Mouse (Mus musculus): ENCODE data around the gene Eef1a2. TPM values are rescaled to one million over a fixed set of nuclear protein-coding genes. Genes with fewer than 3 reads are reported as not detected.
"Not testable (repeated sequence)": the region's sequence is repeated elsewhere in the genome, so short reads cannot be mapped to it uniquely, and the experiment has no call there.

Eef1a2 gene
- 1,000 to 10,000 TPM; 1,191 to 1,260 TPM for total RNA-seq (2021)
- long read RNA-seq, transcript Eef1a2-201 (8 exons, 2,084 nt) = major isoform, 106 of 128 reads
- long read RNA-seq, partial matches to known transcripts = 19 of 128 reads
- long read RNA-seq, other reads (novel, unspliced or antisense) = 3 of 128 reads

GRCm38 (mm10) chr2:181156248-181157121 lies at the start of gene Eef1a2:
Eef1a2 (minus strand) TSS chr2:181157014.
- peak; percentile 83 to 89 for DNase-seq (ENCODE audit: low spot score in 2 of 2)

GRCm38 (mm10) chr2:181206118-181206517 lies 49.3 kb upstream of the Eef1a2 start:
- no peak for DNase-seq (ENCODE audit: low spot score in 2 of 2)

DNA sequence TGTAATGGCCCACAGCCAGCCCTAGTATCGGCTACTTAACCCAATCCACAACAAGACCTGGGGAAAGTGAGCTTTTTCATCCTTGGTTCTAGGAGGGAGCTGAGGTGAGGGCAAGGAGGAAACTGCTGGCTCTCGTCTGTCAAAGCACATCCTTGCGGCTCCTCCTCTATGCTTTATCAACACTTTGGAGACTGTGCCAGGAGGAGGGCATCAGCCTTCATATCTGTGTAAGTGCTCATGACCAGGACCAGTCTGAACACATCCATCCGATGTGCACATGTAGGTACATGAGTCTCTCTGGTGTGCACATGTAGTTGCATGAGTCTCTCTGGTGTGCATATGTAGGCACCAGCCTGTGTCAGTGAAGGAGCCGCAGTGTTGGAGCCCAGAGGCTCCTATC lies 48.9 kb upstream of the Eef1a2 start:
- DNase-seq (ENCODE audit: low spot score in 2 of 2) = no peak

DNA sequence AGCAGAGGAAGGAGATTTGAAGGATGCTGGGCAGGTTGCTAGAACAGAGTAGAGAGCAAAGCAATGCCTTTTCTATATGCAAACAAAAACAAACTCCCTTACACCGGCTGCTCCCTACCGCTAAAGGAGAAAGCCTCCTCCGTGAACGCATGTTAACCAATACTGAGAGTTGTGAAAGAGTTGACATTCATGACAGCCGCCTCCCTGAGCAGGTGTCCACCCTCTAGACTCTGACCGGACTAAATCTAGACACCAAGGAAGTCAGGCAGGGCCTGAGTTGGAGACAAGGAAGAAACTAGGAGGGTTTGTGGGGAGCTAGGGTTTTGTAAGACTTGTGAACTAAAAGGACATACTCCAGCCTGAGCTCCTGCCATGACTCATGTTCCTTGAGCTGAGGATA lies 46.1 kb upstream of the Eef1a2 start:
- no peak for DNase-seq (ENCODE audit: low spot score in 2 of 2)

DNA sequence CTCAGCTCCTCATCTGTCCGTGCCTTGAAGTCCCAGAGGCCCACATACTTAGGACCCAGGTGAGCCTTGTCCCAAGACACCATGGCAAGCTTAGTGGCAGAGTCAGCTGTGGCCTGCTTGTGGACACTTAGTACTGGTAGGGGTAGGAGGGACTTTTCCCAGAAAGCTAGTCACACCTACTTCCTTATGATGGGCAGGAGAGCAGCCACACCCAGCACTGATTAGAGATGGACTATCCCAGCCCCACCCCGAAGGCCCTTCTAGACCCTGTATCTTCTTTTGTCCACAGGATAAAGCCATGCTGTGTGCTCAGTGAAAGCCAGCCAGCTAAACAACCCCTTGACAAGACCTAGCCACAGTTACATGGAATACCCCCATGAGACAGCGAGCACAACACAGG lies 45.6 kb upstream of the Eef1a2 start, which contains the start of gene Ptk6:
Gene Ptk6 (minus strand): TSS at position 368 of the 400 bp plus-strand sequence.
- DNase-seq (ENCODE audit: low spot score in 2 of 2) = no peak

- DNase-seq (ENCODE audit: low spot score in 2 of 2) = no peak
Observed at GRCm38 (mm10) chr2:181201606-181202005, 44.8 kb upstream of the Eef1a2 start.

- DNase-seq (ENCODE audit: low spot score in 2 of 2) = no peak
Observed at GRCm38 (mm10) chr2:181196628-181197300, 40.0 kb upstream of the Eef1a2 start.

DNA sequence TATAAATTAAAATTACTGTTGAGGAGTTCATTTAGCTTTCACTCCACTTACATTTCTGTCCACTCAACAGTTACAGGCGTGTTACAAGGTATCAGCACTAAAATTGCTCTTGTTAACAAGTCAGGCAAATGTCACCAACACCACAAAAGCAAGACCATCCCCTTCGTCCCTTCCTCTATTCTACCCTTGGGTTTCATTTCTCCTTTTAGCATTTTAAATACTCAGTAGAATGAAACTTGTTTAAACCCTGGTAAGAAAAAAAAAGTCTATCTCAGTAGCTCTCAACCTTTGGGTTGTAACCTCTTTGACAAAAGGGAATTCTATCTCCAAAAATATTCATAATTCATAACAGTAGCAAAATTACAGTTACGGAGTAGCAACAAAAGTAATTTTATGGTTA lies 36.2 kb upstream of the Eef1a2 start:
- DNase-seq (ENCODE audit: low spot score in 2 of 2) = no peak

DNA sequence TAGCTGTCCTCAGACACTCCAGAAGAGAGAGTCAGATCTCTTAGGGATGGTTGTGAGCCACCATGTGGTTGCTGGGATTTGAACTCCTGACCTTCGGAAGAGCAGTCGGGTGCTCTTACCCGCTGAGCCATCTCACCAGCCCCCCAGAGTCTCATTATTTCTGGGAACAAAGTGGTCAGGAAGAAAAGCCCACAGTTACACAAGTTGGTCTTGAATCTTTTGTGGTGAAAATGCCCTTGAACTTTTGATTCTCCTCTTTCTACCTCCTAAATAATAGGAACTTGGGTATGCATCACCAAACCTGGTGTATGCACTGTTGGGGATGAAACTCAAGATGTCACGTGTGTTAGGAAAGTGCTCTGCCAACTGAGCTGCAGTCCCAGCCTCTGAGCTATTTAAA lies 35.1 kb upstream of the Eef1a2 start:
- DNase-seq (ENCODE audit: low spot score in 2 of 2) = no peak

GRCm38 (mm10) chr2:181191385-181191784 lies 34.6 kb upstream of the Eef1a2 start:
- not testable (repeated sequence) for DNase-seq (ENCODE audit: low spot score in 2 of 2)

DNA sequence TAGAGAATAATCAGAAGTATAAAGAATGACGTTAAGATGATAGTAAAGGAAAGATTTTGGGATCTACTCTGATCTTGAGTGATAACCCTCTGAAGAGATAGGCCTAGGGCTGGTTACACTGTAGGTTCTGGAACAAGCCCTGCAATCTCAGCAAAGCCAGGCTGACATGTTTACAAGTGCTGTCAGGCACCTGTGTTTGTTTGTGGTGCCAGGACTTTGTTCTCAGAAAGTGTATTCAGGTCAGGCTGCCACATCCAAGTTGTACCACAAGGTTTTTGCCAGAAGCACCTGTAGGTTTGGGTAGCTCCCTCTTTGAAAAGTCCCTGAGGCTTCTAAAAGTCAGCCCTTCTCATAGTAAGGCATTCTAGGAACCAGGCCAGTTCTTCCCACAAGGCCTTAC lies 32.5 kb upstream of the Eef1a2 start:
- no peak for DNase-seq (ENCODE audit: low spot score in 2 of 2)

- DNase-seq (ENCODE audit: low spot score in 2 of 2) = no peak
Observed at GRCm38 (mm10) chr2:181188681-181189080, 31.9 kb upstream of the Eef1a2 start.

DNA sequence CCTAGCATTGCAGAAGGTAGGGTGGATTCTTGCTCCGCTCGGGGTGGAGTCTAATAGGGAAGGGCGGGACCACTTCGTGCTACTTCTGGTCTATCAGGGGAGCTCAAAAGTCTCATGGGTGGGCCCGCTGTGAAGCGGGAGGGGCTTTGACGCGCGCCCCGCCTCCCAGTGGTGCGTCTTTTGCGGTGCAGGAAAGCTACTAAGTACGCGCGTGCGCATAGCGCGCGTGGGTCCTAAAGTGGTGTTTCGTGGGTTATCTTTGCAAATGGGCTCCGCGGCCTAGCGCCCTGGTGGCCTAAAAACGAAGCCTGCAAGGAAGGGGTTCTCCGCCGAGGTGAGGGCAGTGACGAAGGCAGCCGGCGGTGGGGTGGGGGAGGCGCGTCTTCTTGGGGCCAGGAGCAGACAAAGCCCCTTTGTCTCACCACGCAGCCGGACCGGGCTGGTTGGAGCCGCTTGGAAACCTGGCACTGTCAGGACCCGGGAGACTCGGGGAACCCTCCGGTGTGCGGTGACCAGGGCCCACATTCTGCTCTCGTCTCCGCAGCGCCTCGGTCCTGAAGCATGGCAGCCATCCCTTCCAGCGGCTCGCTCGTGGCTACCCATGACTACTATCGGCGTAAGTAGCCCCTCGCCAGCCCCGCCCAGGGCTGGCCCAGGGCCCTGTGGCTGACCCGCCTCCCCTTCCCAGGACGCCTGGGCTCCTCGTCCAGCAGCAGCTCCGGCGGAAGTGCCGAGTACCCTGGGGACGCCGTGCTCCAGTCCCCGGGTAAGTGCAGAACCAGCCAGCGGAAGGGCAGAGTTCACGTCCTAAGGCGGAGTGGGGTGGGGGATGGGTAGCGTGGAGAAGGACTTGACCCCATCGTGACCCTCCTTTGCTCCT lies 30.5 kb upstream of the Eef1a2 start, which contains the start of gene Ppdpf:
Gene Ppdpf (plus strand): TSS at position 127 of the 880 bp plus-strand sequence.
- peak; percentile 94 to 96 for DNase-seq (ENCODE audit: low spot score in 2 of 2)

- peak; percentile 87 to 95 for DNase-seq (ENCODE audit: low spot score in 2 of 2)
Observed at GRCm38 (mm10) chr2:181186635-181187034, 29.8 kb upstream of the Eef1a2 start.

DNA sequence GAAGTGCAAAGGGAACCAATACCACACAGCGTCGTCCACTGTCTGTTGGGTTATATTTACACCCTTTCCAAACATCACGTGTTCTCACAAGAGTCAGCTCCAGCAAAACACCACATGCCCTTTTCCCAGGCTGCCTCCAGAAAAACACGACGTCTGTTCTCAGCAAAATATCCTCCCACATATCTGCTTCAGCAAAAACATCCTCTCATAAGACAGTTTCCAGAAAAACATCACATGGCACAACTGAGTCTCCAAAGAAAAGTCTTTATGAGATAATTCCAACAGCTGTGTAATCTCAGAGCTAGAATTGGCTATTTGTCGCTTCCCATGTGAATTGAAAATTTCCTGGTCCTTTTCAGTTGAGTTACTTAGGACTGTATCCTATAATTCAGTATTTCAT lies 24.1 kb upstream of the Eef1a2 start:
- DNase-seq (ENCODE audit: low spot score in 2 of 2) = peak in 1 of 2 experiments; percentile 60

GRCm38 (mm10) chr2:181178471-181178870 lies 21.7 kb upstream of the Eef1a2 start:
- DNase-seq (ENCODE audit: low spot score in 2 of 2) = no peak

DNA sequence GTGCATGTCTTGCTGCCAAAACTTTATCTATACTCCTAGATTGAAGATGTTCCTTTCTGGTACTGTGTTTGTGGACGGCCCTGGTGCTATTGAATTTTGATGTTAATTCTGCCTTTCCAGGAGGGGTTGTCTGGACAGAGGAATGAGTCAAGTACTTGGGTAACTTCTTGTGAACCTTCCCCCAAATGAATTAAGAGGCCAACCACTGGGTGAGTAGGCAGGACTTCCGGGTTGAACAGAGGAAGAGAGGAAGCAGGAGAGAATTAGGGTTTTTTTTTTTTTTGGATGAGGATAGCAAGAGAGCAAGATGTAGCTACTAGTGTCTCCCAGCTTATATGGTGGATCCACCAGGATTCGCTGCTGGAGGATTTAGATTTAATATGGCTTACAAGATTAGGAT lies 21.2 kb upstream of the Eef1a2 start:
- no peak for DNase-seq (ENCODE audit: low spot score in 2 of 2)

- DNase-seq (ENCODE audit: low spot score in 2 of 2) = no peak
Observed at GRCm38 (mm10) chr2:181174646-181175045, 17.8 kb upstream of the Eef1a2 start.

- no peak for DNase-seq (ENCODE audit: low spot score in 2 of 2)
Observed at GRCm38 (mm10) chr2:181166469-181166868, 9.7 kb upstream of the Eef1a2 start.

GRCm38 (mm10) chr2:181160821-181161220 lies 4.0 kb upstream of the Eef1a2 start:
- no peak for DNase-seq (ENCODE audit: low spot score in 2 of 2)

GRCm38 (mm10) chr2:181159771-181160170 lies 3.0 kb upstream of the Eef1a2 start:
- peak; percentile 77 to 83 for DNase-seq (ENCODE audit: low spot score in 2 of 2)

Measured in layer of hippocampus, adult 18-20 months (tissue).